Mouse (Mus musculus): ENCODE results near the gene Ppp1r14a.
A peak's percentile ranks its signal among the peaks of the same experiment; 100 is the strongest.

The Ppp1r14a gene

GRCm38 (mm10) chr7:29319337-29320307 is 30.5 kb downstream of the Ppp1r14a start:
- no peak for TF ChIP-seq GATA4 (IDR thresholded peaks at IDR 0.05; ENCODE audit: insufficient replicate concordance, low read length)

DNA sequence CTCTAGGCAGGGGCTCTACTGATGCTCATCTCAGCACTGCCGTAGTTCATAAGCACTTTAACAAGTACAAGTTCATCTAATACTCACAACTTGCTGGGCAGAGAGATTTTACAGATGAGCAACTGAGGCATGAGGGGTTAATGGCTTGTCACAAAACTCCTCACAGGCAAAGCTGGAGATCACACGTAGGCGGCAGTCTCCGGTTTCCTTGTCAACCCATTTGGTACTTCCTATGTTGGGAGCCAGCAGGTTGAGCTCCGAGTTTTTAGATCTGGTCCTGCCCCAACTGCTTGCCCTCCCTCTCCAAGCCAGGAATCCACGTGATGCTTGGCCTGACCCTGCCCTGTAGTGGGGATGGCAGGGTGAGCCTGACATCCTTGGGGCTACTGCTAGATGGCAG is 38.0 kb downstream of the Ppp1r14a start:
- TF ChIP-seq GATA4 (IDR thresholded peaks at IDR 0.05; ENCODE audit: insufficient replicate concordance, low read length), result no peak

DNA sequence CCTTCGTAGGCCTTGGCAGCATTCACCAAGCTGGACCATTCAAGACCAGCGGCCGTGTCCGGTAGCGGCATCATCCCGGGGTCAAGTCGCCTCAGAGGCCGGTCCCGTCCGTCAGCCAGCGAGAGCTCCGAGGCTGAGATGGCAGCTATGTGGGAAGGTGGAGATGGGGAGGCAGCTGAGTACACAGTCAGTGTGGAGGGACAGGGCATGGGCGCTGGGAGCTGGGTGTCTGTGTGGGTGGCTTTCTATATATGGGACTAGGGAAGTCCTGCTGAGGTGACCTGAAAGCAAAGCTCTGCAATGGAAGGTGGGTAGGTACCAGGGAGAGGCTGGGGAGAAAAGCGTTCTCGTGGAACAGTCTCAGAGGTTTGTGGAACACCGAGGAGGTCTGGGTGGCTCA is 39.9 kb downstream of the Ppp1r14a start:
- no peak for TF ChIP-seq GATA4 (IDR thresholded peaks at IDR 0.05; ENCODE audit: insufficient replicate concordance, low read length)

GRCm38 (mm10) chr7:29334156-29334555 is 45.0 kb downstream of the Ppp1r14a start:
- TF ChIP-seq GATA4 (IDR thresholded peaks at IDR 0.05; ENCODE audit: insufficient replicate concordance, low read length), result peak; percentile 62; the same call in 1 of the 2 replicates

DNA sequence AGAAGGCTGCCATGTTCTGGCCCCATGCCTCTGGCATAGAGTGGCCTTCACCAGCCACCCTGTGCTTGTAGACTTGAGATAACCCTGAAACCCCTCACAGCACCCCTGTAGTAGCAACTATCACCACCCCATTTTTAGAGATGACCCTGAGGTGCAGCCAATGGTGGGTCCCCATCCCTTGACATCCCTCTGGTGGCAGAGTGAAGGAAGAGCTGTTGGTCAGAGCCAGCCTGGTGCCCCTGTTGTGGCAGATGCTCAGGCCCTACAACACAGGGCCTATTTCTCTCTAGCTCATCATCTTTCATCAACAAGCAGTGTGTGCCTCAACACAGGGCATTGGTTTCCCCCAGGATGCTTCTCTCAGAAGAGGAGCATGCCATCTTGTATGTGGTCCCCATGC is 46.2 kb downstream of the Ppp1r14a start:
- TF ChIP-seq GATA4 (IDR thresholded peaks at IDR 0.05; ENCODE audit: insufficient replicate concordance, low read length), result no peak

- TF ChIP-seq GATA4 (IDR thresholded peaks at IDR 0.05; ENCODE audit: insufficient replicate concordance, low read length), result no peak
These were observed 46.9 kb downstream of the Ppp1r14a start for GRCm38 (mm10) chr7:29335841-29336671.

DNA sequence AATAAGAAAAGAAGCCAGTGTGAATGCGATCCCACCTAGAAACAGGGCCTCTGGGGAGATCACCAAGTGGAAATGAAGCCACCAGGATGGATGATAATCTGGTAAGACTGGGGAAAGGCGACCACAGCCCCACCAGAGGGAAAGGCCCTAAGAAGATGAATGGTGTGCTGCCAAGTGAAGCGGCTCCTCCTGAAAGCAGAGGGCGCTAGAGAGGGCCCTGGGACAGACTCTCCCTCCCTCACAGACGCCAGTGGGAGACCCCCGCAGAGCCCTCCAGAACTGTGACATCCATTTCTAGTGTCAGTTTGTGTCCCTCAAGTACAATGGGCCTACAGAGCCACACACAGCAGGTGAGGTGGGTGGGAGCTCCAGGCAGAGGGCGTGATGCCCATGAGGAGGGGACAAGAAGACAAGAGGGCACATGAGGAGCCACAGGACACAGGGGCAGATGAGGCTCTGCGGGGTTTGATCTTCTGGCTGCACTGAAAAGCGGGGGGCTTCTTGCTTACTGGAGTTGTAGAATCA is 47.7 kb downstream of the Ppp1r14a start:
- TF ChIP-seq GATA4 (IDR thresholded peaks at IDR 0.05; ENCODE audit: insufficient replicate concordance, low read length), result no peak

- TF ChIP-seq GATA4 (IDR thresholded peaks at IDR 0.05; ENCODE audit: insufficient replicate concordance, low read length), result no peak
These were observed 48.7 kb downstream of the Ppp1r14a start for GRCm38 (mm10) chr7:29337766-29338165.

DNA sequence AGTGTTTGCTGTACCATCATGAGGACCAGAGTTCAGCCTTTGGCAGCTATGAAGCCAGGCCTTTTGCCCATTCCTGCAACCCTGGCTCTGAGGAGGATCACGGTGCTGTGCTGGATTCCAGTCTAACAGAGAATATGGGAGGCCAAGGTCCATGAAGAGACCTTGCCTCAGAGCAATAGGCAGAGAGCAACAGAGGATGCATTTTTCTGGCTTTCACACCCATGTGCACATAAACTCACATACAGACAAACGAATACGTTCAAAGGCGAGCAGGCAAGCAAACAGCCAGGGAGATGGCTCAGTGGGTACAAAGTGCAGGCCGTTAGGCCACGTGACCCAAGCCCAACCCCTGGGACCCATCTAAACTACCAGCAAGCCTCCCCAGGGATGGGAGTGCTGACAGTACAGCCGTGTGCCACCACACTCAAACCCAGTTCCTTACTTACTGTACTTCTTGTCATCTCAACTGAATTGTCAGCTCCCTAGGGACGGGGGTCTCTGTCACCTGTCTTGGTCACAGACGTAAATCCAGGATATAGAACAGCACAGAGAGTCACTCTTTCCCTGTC is 49.3 kb downstream of the Ppp1r14a start:
- TF ChIP-seq GATA4 (IDR thresholded peaks at IDR 0.05; ENCODE audit: insufficient replicate concordance, low read length), result no peak

DNA sequence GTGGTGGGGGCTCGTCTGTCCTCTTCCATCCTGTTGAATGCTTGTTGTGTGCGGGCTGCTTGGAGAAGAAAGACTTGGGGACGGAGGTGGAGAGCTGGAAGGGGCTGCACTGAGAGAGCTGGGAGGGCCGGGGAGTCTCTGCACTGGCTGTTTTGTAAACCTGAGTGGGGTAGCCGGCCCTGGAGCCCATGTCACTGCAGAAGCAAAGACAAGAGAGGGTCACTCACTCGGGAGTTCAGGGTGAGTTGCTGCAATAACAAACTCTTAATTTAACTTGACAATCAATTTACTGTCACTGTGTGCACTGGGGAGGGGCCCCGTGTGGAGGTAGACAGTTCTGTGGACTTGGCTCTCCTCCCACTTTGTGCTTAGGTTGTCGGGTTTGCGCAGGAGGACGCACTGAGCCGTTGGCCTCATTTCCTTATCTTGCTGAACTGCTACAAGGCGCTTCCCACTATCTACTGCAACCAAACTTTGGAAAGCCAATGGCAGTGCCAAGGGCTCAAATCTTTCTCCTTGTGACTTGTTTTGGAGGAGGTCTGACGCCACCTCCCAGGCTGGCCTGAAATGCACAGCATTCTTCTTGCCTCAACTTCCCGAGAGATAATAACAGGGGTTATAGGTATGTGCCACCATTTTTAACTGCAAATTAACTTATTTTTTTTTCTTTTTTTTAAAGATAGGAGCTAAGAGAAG is 50.0 kb downstream of the Ppp1r14a start:
- TF ChIP-seq GATA4 (IDR thresholded peaks at IDR 0.05; ENCODE audit: insufficient replicate concordance, low read length), result peak; percentile 76; the same call in 1 of the 2 replicates

- TF ChIP-seq GATA4 (IDR thresholded peaks at IDR 0.05; ENCODE audit: insufficient replicate concordance, low read length), result no peak
These were observed 51.1 kb downstream of the Ppp1r14a start for GRCm38 (mm10) chr7:29340247-29340646.

GRCm38 (mm10) chr7:29340838-29341237 is 51.7 kb downstream of the Ppp1r14a start:
- TF ChIP-seq GATA4 (IDR thresholded peaks at IDR 0.05; ENCODE audit: insufficient replicate concordance, low read length), result no peak

DNA sequence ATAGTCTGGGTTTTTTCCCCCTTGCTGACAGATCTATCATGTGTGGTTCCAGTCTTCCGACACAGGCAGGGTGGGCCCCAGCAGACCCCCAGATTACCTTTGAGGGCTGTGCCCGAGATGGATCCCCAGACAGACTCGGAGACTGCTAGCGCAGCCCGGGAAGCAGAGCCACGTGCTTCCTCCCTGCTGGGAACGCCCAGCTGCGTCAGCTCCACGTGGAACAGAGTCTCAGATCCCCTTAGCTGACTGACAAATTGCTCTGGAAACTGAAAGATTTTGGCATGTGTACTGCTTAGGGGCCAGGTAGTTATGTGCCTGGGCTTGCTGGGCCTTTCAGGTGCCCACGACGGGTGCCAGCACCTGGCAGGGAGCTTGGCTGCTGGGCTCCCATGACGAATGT is 52.6 kb downstream of the Ppp1r14a start:
- no peak for TF ChIP-seq GATA4 (IDR thresholded peaks at IDR 0.05; ENCODE audit: insufficient replicate concordance, low read length)

GRCm38 (mm10) chr7:29342489-29343092 is 53.5 kb downstream of the Ppp1r14a start:
- no peak for TF ChIP-seq GATA4 (IDR thresholded peaks at IDR 0.05; ENCODE audit: insufficient replicate concordance, low read length)

All from liver, adult (tissue).